Mouse (Mus musculus) embryo, embryonic 10 days (tissue): ENCODE results near the gene Cttnbp2nl.

Experiments
- DNase-seq: peaks from one replicate; pipeline ENCODE4 v3.0.0-alpha.2; 2015; ENCODE audit warnings: low spot score

The Cttnbp2nl gene

DNA sequence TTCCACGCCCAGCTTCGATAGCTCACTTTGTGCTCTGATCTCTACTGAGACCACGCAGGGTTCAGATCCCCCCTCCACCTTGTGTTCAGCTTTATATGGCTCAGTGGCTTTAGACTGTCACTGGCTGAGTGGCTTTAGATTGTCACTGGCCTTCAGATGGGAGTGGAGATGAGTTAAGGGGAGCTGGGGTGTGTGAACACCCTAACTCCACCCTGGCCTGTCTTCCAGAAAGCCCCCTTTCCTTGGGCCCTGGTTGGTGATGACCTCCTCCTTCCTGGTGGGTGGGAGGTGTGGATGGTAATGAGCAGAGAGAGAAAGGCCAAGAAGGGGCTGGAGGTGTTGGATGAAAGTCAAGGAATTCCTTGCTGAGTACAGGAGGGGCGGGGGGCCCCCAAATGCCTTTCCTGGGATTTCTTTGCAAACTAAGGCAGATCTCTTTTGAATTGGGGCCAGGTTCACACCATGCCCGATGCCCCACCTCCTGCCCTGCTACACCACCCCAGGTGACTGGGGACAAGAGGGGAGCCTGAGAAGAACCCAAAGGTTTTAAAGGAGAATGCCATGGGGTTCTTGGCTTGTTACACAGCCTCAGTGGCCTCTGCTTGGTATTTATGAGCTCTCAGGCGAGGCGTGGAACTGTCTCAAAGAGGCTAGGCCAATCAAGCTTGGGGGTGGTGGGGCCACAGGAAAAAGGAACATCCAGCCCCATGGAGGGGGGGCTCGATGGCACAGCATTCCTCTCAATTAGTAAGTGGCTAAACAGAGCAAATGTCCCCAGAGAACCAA lies 87.7 kb downstream of the Cttnbp2nl start:
- DNase-seq, result no peak

DNA sequence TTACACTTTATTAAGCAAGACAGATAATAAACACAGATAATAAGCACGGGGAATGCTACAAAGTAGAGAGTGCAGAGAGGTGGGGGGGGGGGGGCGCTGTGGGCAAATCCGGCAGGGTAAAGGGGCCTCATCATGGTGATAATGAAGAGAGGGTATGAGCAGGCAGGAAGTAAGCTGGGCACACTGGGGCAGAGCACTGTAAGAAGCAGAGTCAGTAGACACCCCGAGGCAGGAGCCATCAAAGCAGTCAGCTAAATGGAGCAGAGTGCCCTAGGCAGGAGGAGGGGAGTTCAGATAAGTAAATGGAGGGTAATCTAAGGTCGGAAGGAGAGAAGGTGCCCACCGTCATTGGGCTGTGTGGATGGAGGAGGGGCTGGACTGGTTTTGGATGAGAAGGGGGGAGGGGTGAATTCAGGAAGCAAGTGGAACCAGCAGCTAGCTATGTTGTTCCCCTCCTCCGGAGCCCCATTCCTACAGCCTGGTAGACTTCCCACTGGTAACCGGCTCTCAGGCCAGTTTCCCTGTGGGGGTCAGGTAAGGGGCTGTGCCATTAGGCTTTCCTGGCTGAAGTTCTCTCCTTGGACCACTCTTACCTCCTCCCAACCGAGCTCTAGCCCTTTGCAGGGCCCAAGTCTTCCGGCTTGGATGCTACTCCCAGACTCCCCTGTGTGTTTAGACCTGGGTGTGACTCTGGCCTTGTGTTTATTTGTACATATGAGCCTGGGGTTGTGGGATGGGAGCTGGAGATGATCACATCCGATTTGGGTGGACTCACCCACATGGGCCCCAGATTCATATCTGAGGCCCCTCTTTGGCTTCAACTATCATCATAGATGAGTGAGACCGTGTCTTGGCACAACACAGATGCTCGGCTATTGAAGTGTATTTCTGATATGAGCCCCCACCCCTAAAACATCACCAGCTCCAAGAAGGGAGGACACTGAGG lies 89.3 kb downstream of the Cttnbp2nl start:
- no peak for DNase-seq

DNA sequence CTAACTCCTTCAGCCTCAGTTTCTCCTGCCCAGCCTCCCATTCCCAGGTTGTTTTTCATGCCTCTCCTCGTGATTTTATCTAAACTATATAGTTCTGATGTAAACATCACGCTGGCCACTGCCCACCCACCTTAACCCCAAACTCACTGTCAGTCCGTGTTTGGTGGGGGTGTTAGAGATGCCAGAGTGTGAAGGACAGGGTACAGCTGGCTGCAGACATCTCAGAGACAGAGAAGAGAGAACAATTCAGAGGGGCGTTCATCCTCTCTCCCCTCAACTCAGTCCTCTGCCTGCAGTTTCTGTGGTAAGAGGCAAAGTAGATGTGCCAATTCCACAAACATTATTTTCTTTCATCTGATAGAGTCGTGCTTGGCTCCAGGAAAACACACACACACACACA lies 90.1 kb downstream of the Cttnbp2nl start:
- DNase-seq, result no peak

DNA sequence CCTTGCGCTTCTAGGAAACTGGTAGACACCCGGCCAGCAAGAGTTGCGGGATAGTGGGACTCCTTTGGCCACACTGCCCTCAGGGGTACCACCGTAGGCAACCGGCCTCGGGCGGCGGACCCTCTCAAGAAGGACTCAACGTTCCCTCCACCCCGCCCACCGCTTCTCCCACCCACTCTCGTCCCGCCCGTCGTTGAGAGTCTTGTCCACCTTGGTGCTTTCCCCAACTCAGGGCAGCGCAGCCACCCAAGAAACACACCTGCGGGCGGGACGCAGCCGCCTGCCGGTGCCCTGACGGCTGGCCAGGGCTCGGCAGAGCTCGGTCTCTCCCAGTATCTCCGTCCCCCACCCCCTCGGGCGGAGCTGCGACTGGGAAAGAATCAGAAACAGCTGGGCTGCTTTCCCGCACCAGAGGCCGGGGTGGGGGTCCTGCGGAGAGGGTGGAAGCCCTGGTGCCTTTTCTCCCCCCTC lies 90.8 kb downstream of the Cttnbp2nl start:
- no peak for DNase-seq

DNA sequence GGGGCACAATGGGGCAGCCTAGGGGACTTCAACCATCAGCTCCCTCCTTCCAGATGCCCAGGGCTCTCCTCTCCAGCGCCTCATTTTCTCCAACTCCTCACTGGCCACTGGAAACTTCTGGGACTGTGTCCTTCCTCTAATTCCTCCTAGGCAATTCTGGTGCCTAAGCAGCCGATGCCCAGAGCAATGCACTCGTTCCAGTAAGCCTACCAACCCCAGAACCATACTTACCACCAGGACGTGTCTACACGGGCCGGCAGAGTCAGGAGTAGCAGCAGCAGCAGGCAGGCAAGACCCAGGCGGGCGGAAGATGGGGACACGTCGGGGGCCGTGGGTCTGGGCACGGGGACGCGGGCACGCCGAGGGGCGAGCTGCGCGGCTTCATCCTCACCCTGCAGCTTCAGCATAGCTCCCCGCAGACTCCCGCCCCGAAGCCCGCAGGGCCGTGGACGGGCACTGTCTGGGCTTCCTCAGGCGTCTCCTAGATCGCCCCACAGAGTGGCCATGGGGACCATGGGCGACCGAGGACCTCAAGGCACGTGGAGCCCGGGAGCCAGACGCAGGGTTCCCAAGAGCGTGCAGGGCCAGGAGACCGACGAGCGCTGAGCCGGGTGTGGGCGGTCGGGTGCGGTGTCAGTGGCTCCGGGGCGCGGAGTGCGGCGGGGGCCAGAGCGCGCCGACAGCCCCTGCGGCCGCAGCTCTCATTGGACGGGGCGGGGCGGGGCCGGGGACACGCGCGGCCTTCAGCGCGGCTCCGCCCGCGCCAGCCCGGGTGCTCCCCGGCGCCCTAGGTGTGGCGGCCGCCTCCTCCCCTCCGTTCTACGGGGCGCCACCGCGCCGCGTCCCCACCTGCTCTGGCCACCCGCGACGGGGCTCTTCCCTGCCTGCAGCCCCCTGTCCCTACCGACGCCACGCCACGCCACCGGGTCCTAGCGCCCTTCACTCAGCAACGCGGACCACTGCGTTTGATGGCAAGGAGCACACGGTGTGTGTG lies 91.6 kb downstream of the Cttnbp2nl start, which contains the start of gene Wnt2b:
Gene Wnt2b (minus strand): TSS at position 856 of the 994 bp plus-strand sequence.
- DNase-seq, result no peak

DNA sequence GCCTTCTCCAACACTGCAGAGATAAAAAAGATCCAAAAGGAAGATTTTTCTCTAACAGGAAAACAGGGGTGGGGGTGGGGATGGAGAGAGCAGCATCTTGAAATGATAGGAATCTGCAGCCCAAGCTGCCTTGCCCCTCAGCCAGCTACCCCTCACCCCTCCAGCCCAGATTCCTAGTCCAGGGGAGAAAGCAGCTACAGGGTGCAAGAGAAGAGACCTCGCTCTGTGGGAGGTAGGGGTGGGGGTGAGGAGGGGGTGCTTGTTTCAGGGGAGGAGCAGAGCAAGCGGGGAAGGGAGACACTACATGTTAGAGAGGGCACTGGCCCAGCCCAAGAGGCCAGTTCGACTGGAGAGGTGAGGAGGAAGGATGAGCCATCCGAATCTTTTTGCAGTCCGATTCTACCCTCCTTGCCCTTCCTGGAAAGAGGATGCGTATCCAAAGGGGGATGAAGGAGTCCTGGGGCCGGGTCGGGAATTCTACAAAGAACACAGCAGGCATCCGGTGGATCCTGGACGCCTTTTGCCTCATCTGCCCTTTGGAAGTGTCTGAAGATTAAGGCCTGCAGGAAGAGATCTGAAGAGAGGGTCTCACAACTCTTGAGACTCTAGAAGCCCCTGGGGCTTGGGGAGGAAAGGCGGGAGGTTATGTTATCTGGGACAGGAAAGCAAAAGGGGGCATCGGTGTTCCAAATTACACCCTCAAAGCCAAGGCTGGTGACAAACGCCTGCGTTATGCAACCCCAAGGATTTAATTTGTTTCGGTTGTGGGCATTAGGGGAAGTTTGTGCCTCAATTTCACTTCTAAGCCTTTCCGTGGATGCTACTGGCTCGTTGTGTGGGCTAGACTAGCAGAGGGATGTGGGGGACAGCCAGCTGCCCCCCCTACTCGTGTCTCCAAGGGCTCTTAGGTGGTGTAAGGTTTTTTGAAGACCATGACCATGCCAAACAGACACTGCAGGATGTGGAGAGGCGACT lies 92.6 kb downstream of the Cttnbp2nl start:
- DNase-seq, result no peak

DNA sequence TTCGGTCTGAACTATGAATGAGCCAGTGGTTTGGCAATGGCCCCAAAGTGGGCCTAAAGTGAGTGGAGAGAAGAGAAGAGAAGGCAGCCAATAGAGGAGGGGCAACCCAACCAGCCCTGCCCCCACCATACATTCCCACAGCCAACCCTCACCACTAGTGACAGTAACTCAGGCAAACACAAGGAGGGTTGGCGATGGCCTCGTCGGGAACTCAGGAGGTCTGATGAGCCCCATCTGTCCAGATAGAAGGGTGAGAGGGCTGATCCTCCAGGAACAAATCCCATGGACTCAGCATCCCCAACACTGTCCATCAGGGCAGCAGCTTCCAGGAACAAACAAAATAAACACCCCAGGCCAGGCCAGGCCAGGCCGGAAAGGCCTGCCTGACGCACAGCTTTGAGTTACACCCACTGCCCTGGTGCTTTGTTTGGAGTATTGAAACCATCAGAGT lies 96.8 kb downstream of the Cttnbp2nl start:
- DNase-seq, result no peak

DNA sequence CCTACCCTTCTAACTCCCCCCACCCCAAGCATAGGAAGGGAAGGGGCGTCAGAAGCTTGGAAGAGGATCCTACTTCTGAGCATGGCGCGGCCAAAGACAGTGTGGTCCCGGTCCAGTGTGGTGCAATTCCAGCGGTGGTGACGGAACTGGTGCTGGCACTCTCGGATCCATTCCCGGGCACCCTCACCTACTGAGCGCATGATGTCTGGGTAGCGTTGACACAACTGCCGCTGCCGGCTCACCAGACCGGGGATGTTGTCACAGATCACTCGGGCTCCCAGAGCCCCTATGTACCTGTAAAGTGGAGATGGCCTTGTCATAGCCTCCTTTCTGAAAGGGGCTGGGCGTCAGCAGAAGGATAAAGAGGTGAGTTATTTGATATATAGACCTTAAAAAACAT lies 98.4 kb downstream of the Cttnbp2nl start:
- no peak for DNase-seq

DNA sequence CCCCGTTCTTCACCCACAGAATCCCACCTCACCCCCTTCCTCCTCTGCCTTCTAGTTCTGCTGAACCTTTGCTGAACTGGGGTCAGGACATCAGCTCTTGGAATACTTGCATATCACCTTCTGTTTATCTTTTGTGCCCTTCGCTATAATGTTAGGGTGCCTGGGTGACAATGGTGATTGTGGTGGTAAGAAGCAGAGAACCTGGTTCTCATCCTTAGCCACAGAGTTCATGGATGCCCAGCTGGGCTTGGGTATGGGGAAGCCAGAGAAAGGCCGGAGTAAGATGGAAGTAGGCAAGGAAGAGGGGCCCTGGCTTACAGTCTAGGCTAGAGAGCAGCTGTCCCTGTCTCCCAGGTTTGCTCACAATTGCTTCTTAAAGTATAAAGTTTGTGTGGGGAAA lies 98.8 kb downstream of the Cttnbp2nl start:
- DNase-seq, result no peak

DNA sequence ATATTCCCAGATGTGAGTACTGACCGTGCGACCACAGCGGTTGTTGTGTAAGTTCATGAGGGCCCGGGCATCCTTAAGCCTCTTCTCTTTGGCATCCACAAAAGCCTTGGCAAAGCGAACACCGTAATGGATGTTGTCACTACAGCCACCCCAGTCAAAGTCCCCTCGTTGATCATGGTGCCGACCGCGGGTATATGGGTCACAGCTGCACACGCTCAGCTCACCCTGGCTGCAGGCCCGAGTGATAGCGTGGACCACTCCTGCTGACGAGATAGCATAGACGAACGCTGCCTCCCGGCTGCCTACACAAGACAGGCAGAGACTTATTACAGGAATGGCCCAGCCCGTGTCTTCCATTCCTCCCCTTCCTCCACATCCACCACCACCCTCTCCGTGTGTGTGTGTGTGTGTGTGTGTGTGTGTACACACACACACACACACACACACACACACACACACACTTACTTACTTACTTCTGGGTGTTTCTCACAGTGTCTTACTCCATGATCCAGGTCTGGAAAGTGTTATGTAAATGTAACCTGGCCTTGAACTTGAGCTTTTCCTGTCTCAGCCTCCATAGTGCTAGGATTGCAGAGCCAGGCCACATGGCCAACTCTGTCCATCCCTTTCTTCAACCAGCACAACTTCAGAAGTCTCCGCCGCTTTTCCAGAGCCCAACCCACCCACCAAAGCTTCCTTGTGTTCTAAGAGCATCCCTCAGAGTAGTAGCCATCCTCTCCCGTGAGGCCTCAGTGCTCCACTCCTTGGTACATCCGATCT lies 99.9 kb downstream of the Cttnbp2nl start:
- no peak for DNase-seq
